Mouse (Mus musculus): ENCODE data around the gene Mgst2. TPM values are rescaled to one million over a fixed set of nuclear protein-coding genes. Genes with fewer than 3 reads are reported as not detected.

The Mgst2 gene
- total and polyA plus RNA-seq, 3 experiments = 0.69 to 3.1 TPM; not detected in 1

DNA sequence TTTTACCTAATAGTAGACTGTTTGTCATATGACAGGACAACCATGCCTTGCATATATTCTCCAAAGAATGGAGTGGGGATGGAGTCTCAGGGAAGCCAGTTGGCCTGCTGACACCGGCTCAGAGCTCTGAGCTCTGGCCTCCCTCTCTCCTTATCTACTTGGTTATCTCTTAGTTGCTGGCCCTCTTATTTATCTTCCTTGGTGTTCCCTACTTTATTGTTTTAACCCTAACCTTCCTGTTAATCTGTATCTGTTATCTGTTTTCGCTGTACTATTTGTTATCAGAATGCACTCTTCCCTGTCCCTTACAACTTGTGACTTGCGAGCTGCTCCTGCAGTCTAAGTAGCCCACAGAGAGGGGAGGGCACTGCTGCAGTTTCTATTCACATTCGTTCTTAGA, 12.5 kb downstream of the Mgst2 start (continued):
- TF ChIP-seq ZMIZ1 (IDR thresholded peaks at IDR 0.05; ENCODE audit: low read depth, low read length) (no peak), GATA1 (IDR thresholded peaks at IDR 0.05; ENCODE audit: low read depth, low read length) (peak; percentile 88), SMC3 (IDR thresholded peaks at IDR 0.05; ENCODE audit: low read depth, low read length) (no peak), MAX (IDR thresholded peaks at IDR 0.05; ENCODE audit: low read length) (no peak), POLR2AphosphoS2 (IDR thresholded peaks at IDR 0.05; ENCODE audit: low read length) (no peak), CHD1 (IDR thresholded peaks at IDR 0.05; ENCODE audit: low read depth, low read length) (no peak)

DNA sequence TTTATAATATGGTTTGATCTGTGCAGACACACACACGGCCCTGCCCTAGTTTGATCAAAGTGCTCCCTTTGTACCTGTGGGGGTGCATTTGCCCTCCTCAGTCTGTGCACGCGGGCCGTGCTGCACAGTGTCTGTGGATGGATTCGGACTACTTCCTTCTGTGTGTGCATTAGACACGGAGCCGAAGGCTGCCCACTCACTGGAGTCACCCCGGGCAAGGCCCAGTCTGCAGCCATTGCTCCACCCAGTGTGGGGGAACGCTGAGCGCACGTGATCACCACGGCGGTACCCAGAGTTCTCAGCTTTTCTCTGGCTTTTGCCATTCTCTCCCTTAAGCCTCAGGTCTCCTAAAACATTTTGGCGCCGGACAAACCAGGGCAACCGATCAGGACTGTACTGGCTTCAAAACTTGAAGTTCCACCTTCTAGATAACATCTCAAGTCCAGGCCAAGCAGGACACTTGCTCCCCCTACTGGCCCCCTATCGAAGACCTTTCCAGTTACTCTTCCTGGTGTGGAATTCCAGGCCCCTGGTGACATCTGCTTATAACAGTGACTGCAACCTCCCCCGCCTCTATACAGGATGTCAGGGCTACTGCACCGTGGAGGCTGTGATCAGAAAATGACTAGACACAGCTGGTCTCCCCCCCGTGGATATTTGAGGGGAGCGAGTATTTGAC, 13.4 kb downstream of the Mgst2 start:
- TF ChIP-seq RAD21 (IDR thresholded peaks at IDR 0.05; ENCODE audit: low read depth, low read length) (peak; percentile 20), TAL1 (IDR thresholded peaks at IDR 0.05; ENCODE audit: low read length) (no peak), CTCF (IDR thresholded peaks at IDR 0.05 in 2 of 3, conservative IDR thresholded peaks at IDR 0.05 in 1 of 3; ENCODE audit: control insufficient read depth in 1 of 3, insufficient read depth in 1 of 3, low read depth in 2 of 3, low read length in 3 of 3, poor library complexity in 1 of 3, severe bottlenecking in 1 of 3) (peak; percentile 38 to 45 (median 44); a peak in 5 of 6 replicates), GATA1 (IDR thresholded peaks at IDR 0.05; ENCODE audit: low read depth, low read length) (peak; percentile 33; the same call in 1 of the 2 replicates), SMC3 (IDR thresholded peaks at IDR 0.05; ENCODE audit: low read depth, low read length) (0 out of 2 replicates have a peak, but pooled peaks have one; percentile 25)
- Histone ChIP-seq H3K79me2 (ENCODE audit: control insufficient read depth, insufficient read depth, low read length, poor library complexity) (no peaks in the 10 kb centered on the region), H3K27ac (ENCODE audit: control insufficient read depth, low read depth, low read length) (no peak overlapping the region), H3K9me3 (replicated peaks; ENCODE audit: insufficient read depth, low read length) (no peaks in the 10 kb centered on the region), H3K4me1 (ENCODE audit: control insufficient read depth in 1 of 2, insufficient read depth in 2 of 2, low read length in 2 of 2) (peaks cover 34 to 43% of the 10 kb centered on the region in 2 experiments), H3K9ac (ENCODE audit: control insufficient read depth, low read depth, low read length, poor library complexity, severe bottlenecking) (no peak overlapping the region), H3K4me3 (ENCODE audit: control insufficient read depth in 1 of 2, insufficient read depth in 1 of 2, low read depth in 2 of 2, low read length in 2 of 2) (no peak overlapping the region), H3K27me3 (ENCODE audit: control insufficient read depth in 1 of 2, insufficient read depth in 2 of 2, low read length in 2 of 2) (no peaks in the 10 kb centered on the region), H3K36me3 (ENCODE audit: control insufficient read depth in 1 of 2, insufficient read depth in 2 of 2, low read length in 2 of 2) (peaks cover 0 to 35% of the 10 kb centered on the region in 2 experiments; a peak in 2 of 4 replicates)
- no peak for DNase-seq (ENCODE audit: low read depth, low spot score)

DNA sequence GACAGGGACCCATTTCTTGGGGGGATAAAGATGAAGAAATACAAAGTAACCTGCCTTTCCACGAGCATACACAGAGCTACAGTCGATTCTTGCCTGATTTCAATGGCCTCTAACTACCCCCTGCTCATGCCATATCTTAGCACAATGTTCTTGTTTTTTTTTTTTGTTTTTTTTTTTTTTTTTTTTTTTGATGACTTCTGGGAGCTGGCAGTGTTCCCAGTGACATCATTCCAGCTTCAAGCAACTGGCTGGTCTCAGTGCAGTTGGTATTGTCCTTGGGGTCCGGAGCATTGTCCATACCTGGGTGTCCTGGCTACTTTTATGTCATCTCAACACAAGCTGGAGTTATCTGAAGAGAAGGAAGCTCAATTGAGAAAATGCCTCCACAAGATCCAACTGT, 14.8 kb downstream of the Mgst2 start:
- Histone ChIP-seq H3K4me1 (ENCODE audit: control insufficient read depth in 1 of 2, insufficient read depth in 2 of 2, low read length in 2 of 2) (peaks cover 33 to 43% of the 10 kb centered on the region in 2 experiments), H3K4me3 (ENCODE audit: control insufficient read depth in 1 of 2, insufficient read depth in 1 of 2, low read depth in 2 of 2, low read length in 2 of 2) (no peak overlapping the region)
- TF ChIP-seq MAZ (IDR thresholded peaks at IDR 0.05; ENCODE audit: low read depth, low read length) (no peak), ZNF384 (IDR thresholded peaks at IDR 0.05; ENCODE audit: low read depth, low read length) (peak; percentile 90), MXI1 (IDR thresholded peaks at IDR 0.05; ENCODE audit: low read depth, low read length) (no peak)

More for the DNA sequence above, 14.8 kb downstream of the Mgst2 start:
- Histone ChIP-seq H3K9me3 (replicated peaks; ENCODE audit: insufficient read depth, low read length) (no peaks in the 10 kb centered on the region), H3K9ac (ENCODE audit: control insufficient read depth, low read depth, low read length, poor library complexity, severe bottlenecking) (no peak overlapping the region), H3K36me3 (ENCODE audit: control insufficient read depth in 1 of 2, insufficient read depth in 2 of 2, low read length in 2 of 2) (peaks cover 0 to 35% of the 10 kb centered on the region in 2 experiments; a peak in 2 of 4 replicates), H3K27me3 (ENCODE audit: control insufficient read depth in 1 of 2, insufficient read depth in 2 of 2, low read length in 2 of 2) (no peaks in the 10 kb centered on the region; a peak in 1 of 4 replicates), H3K79me2 (ENCODE audit: control insufficient read depth, insufficient read depth, low read length, poor library complexity) (no peaks in the 10 kb centered on the region), H3K27ac (ENCODE audit: control insufficient read depth, low read depth, low read length) (no peak overlapping the region)
- peak; percentile 33 for DNase-seq (ENCODE audit: low read depth, low spot score)
